Mouse (Mus musculus): Measurements from ENCODE around the gene Pcbd2. TPM values are rescaled to one million over a fixed set of nuclear protein-coding genes. Genes with fewer than 3 reads are reported as not detected.

Gene Pcbd2
- polyA plus RNA-seq, 1 experiment from 2014 or later, result 58.7 TPM

DNA sequence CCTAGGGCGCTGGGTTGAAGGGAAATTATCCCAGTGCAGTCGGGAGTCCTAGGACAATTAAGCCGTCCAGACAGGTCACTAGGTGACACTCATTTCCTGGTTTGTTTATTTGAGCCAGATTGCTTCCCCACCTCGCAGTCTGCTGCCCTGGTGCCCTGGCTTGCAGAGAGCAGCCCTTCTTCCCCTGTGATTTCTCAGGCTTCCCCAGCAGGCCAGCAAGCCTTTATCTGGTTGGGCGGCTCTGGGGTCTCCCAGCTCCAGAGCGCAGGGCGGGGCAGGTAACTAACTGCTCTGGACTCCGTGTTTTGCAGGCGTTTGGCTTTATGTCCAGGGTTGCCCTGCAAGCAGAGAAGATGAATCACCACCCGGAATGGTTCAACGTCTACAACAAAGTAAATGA is 47.9 kb downstream of the Pcbd2 start:
- Histone ChIP-seq H3K27me3 (ENCODE audit: control insufficient read depth, insufficient read depth, low read length) (no peaks in the 10 kb centered on the region), H3K36me3 (ENCODE audit: control insufficient read depth, insufficient read depth, low read length) (no peaks in the 10 kb centered on the region), H3K4me1 (ENCODE audit: control insufficient read depth in 2 of 2, insufficient read depth in 2 of 2, low read length in 2 of 2) (peaks cover 0 to 4% of the 10 kb centered on the region in 2 experiments; a peak in 1 of 4 replicates), H3K9ac (ENCODE audit: low read length) (no peak overlapping the region), H3K4me3 (ENCODE audit: control insufficient read depth in 1 of 2, insufficient read depth in 1 of 2, low read depth in 1 of 2, low read length in 2 of 2) (no peak overlapping the region), H3K27ac (replicated peaks in 1 of 2; ENCODE audit: control insufficient read depth in 1 of 2, insufficient read depth in 1 of 2, low read depth in 2 of 2, low read length in 2 of 2) (no peak overlapping the region), H3K9me3 (ENCODE audit: control insufficient read depth, low read length) (no peaks in the 10 kb centered on the region), H3K4me2 (ENCODE audit: low read length) (no peak overlapping the region)
- WGBS, result 33% methylated on average over 11 of the region's 11 CpGs
- no peak for ATAC-seq (ENCODE audit: insufficient number of reproducible peaks, insufficient read depth, low FRiP score, low read depth)

DNA sequence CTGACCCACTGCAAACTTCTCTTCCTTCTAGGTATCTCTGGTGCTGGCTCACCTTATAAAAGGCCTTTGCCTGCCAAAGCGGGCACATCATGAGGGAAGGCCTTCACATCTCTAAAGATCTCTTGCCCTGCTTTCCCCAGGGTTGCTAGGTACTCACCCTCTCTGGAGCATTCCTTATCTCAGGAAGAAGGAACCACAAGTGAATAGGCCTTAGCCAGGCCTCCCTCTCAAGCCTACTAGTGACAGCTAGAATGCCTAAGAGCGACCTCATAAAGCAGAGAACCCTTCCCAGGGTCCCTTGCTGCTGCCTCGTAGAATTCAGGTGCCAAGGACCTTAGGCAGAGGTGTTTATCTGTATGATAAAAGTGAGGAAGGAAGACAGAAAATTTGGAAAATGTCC is 57.1 kb downstream of the Pcbd2 start, which contains the start of gene Catsper3:
TSS of gene Catsper3 (plus strand) at position 301 of the 400 bp plus-strand sequence.
- H3K4me2 ChIP-seq (ENCODE audit: low read length), result no peak within 1 kb of the TSS
- H3K9me3 ChIP-seq (ENCODE audit: control insufficient read depth, low read length), result no peaks in the 10 kb centered on the region
- H3K36me3 ChIP-seq (ENCODE audit: control insufficient read depth, insufficient read depth, low read length), result no peaks in the 10 kb centered on the region
- no peak within 1 kb of the TSS for H3K9ac ChIP-seq (ENCODE audit: low read length)
- H3K27ac ChIP-seq (replicated peaks in 1 of 2; ENCODE audit: control insufficient read depth in 1 of 2, insufficient read depth in 1 of 2, low read depth in 2 of 2, low read length in 2 of 2), result no peak within 1 kb of the TSS
- no peak for ATAC-seq (ENCODE audit: insufficient number of reproducible peaks, insufficient read depth, low FRiP score, low read depth)
- H3K27me3 ChIP-seq (ENCODE audit: control insufficient read depth, insufficient read depth, low read length), result no peaks in the 10 kb centered on the region
- H3K4me3 ChIP-seq (ENCODE audit: control insufficient read depth in 1 of 2, insufficient read depth in 1 of 2, low read depth in 1 of 2, low read length in 2 of 2), result no peak within 1 kb of the TSS
- WGBS, result 71% methylated on average over 3 of the region's 3 CpGs
- H3K4me1 ChIP-seq (ENCODE audit: control insufficient read depth in 2 of 2, insufficient read depth in 2 of 2, low read length in 2 of 2), result no peaks in the 10 kb centered on the region

DNA sequence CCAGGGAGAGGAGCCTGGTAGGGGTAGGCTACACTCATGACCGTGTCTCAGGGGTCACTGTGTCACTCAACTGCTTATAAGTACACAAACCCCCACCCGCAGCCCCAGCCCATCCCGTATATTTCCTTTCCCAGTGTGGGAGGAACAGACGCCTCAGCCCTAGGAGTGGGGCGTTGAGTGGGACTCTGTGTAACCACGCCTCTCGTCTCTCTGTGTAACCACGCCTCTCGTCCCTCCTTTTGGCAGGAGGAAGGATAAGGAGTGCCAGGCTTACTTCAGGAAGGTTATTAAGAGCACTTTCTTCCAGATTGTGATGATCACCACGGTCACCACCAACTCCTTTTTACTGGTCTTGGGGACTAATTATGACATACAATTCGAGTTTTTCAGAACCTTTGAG is 59.0 kb downstream of the Pcbd2 start:
- 63% methylated on average over 11 of the region's 11 CpGs for WGBS

DNA sequence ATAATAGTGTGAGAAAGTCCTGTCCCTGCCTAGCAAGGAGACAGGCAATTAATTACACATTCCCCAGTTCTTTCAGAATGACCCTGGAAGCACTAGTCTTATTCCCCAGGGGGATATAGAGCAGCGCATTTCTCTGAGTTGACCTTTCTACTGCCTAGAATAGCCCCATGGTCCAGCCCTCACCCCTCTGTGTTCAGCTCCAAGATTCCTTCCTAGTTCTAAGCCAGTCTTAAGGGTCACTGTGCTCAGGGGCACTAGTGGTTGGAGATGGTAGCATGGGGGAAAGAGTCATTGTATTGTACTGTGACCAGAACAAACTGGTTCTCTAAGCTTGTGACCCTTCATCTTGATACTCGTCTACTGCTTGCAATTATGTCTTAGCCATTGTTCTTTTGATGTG is 74.1 kb downstream of the Pcbd2 start:
- no peaks in the 10 kb centered on the region for H3K27me3 ChIP-seq (ENCODE audit: control insufficient read depth, insufficient read depth, low read length)
- H3K9ac ChIP-seq (ENCODE audit: low read length), result no peak overlapping the region
- H3K4me1 ChIP-seq (ENCODE audit: control insufficient read depth in 2 of 2, insufficient read depth in 2 of 2, low read length in 2 of 2), result no peaks in the 10 kb centered on the region
- H3K9me3 ChIP-seq (ENCODE audit: control insufficient read depth, low read length), result peaks cover 8% of the 10 kb centered on the region; the same call in 1 of the 2 replicates
- ATAC-seq (ENCODE audit: insufficient number of reproducible peaks, insufficient read depth, low FRiP score, low read depth), result no peak
- 75% methylated on average over 2 of the region's 2 CpGs for WGBS
- no peak overlapping the region for H3K4me2 ChIP-seq (ENCODE audit: low read length)
- H3K27ac ChIP-seq (replicated peaks in 1 of 2; ENCODE audit: control insufficient read depth in 1 of 2, insufficient read depth in 1 of 2, low read depth in 2 of 2, low read length in 2 of 2), result no peak overlapping the region
- H3K36me3 ChIP-seq (ENCODE audit: control insufficient read depth, insufficient read depth, low read length), result no peaks in the 10 kb centered on the region
- no peak overlapping the region for H3K4me3 ChIP-seq (ENCODE audit: control insufficient read depth in 1 of 2, insufficient read depth in 1 of 2, low read depth in 1 of 2, low read length in 2 of 2)

More for the DNA sequence above, 59.0 kb downstream of the Pcbd2 start:
- Histone ChIP-seq H3K4me1 (ENCODE audit: control insufficient read depth in 2 of 2, insufficient read depth in 2 of 2, low read length in 2 of 2) (no peaks in the 10 kb centered on the region), H3K27me3 (ENCODE audit: control insufficient read depth, insufficient read depth, low read length) (no peaks in the 10 kb centered on the region), H3K36me3 (ENCODE audit: control insufficient read depth, insufficient read depth, low read length) (no peaks in the 10 kb centered on the region), H3K9ac (ENCODE audit: low read length) (no peak overlapping the region), H3K27ac (replicated peaks in 1 of 2; ENCODE audit: control insufficient read depth in 1 of 2, insufficient read depth in 1 of 2, low read depth in 2 of 2, low read length in 2 of 2) (no peak overlapping the region), H3K4me2 (ENCODE audit: low read length) (no peak overlapping the region), H3K9me3 (ENCODE audit: control insufficient read depth, low read length) (no peaks in the 10 kb centered on the region), H3K4me3 (ENCODE audit: control insufficient read depth in 1 of 2, insufficient read depth in 1 of 2, low read depth in 1 of 2, low read length in 2 of 2) (no peak overlapping the region)
- no peak for ATAC-seq (ENCODE audit: insufficient number of reproducible peaks, insufficient read depth, low FRiP score, low read depth)

DNA sequence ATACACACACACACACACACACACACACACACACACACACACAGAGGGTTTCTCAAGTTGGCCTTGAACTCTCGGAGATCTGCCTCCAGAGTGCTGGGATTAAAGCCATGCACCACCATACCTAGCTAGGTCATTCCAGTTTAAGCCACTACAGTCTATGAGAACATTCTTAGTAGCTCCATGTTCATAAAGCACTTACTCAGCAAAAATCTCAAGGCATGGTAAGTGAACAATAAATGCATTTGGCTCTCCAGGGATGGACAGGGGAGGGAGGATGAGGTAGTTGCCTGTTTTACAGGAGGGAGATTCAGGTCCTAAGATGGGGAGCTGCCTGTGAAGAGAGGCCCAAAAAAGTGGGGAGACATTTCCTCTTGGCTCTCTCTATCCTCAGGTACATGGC is 76.8 kb downstream of the Pcbd2 start:
- Histone ChIP-seq H3K27ac (replicated peaks in 1 of 2; ENCODE audit: control insufficient read depth in 1 of 2, insufficient read depth in 1 of 2, low read depth in 2 of 2, low read length in 2 of 2) (no peak overlapping the region), H3K4me1 (ENCODE audit: control insufficient read depth in 2 of 2, insufficient read depth in 2 of 2, low read length in 2 of 2) (no peaks in the 10 kb centered on the region), H3K9me3 (ENCODE audit: control insufficient read depth, low read length) (peaks cover 8% of the 10 kb centered on the region; the same call in 1 of the 2 replicates), H3K27me3 (ENCODE audit: control insufficient read depth, insufficient read depth, low read length) (0 out of 2 replicates have a peak, but pooled peaks cover 4% of the 10 kb centered on the region), H3K9ac (ENCODE audit: low read length) (no peak overlapping the region), H3K36me3 (ENCODE audit: control insufficient read depth, insufficient read depth, low read length) (no peaks in the 10 kb centered on the region), H3K4me3 (ENCODE audit: control insufficient read depth in 1 of 2, insufficient read depth in 1 of 2, low read depth in 1 of 2, low read length in 2 of 2) (no peak overlapping the region), H3K4me2 (ENCODE audit: low read length) (no peak overlapping the region)
- 85% methylated on average over 1 of the region's 1 CpGs for WGBS
- no peak for ATAC-seq (ENCODE audit: insufficient number of reproducible peaks, insufficient read depth, low FRiP score, low read depth)

DNA sequence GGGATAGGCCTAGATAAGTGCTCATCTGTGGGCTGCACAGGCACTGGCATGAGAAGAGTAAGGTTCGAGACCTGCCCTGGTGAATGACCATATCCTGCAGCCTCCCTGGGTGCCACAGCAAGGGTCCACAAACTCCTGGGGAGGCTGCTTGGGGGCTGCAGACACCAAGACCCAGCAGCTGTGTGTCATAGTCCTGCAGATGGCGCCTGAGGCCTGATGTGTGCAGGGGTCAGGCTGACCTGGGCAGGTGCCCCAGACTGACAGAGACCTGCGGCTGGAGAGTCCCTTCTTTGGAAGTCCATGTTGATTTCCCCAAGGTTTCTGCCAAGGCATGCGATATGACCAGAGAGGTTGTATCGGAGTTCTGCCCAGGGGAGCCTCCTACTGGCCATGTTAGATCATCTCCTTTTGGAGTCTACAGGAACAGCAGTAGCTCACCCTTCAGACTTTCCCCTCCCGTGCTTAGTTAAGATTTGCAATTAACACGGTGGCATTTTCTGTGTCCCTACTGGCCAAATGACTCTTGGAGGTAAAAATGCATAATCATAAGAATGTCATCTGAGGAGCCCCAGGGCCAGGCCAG is 82.0 kb downstream of the Pcbd2 start:
- Histone ChIP-seq H3K27me3 (ENCODE audit: control insufficient read depth, insufficient read depth, low read length) (0 out of 2 replicates have a peak, but pooled peaks cover 4% of the 10 kb centered on the region), H3K9me3 (ENCODE audit: control insufficient read depth, low read length) (no peaks in the 10 kb centered on the region), H3K4me3 (ENCODE audit: control insufficient read depth in 1 of 2, insufficient read depth in 1 of 2, low read depth in 1 of 2, low read length in 2 of 2) (no peak overlapping the region), H3K36me3 (ENCODE audit: control insufficient read depth, insufficient read depth, low read length) (no peaks in the 10 kb centered on the region), H3K9ac (ENCODE audit: low read length) (no peak overlapping the region), H3K4me1 (ENCODE audit: control insufficient read depth in 2 of 2, insufficient read depth in 2 of 2, low read length in 2 of 2) (no peaks in the 10 kb centered on the region), H3K27ac (replicated peaks in 1 of 2; ENCODE audit: control insufficient read depth in 1 of 2, insufficient read depth in 1 of 2, low read depth in 2 of 2, low read length in 2 of 2) (no peak overlapping the region), H3K4me2 (ENCODE audit: low read length) (no peak overlapping the region)
- 61% methylated on average over 7 of the region's 7 CpGs for WGBS
- ATAC-seq (ENCODE audit: insufficient number of reproducible peaks, insufficient read depth, low FRiP score, low read depth), result no peak

DNA sequence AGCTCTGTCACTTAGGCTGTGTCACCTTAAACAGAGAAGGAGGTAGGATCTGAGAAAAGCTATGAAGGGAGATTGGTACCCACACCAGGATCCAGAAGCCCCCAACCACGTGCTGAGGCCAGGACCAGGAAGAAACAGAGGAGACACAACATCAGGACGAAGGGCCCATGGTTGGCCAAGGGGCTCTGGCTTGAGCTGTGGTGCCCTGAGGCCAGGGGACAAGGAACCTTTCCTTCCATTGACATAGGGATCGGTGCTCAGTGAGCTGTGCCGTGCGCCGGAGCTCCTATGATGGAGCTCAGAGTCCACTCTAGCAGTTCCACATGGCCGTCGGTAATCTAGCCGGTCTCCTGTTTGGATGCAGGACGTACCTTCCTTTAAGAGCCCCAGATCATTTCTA is 82.5 kb downstream of the Pcbd2 start:
- ATAC-seq (ENCODE audit: insufficient number of reproducible peaks, insufficient read depth, low FRiP score, low read depth), result no peak
- 0 out of 2 replicates have a peak, but pooled peaks cover 4% of the 10 kb centered on the region for H3K27me3 ChIP-seq (ENCODE audit: control insufficient read depth, insufficient read depth, low read length)
- 92% methylated on average over 10 of the region's 10 CpGs for WGBS
- H3K36me3 ChIP-seq (ENCODE audit: control insufficient read depth, insufficient read depth, low read length), result no peaks in the 10 kb centered on the region
- no peak overlapping the region for H3K4me3 ChIP-seq (ENCODE audit: control insufficient read depth in 1 of 2, insufficient read depth in 1 of 2, low read depth in 1 of 2, low read length in 2 of 2)
- no peaks in the 10 kb centered on the region for H3K9me3 ChIP-seq (ENCODE audit: control insufficient read depth, low read length)
- H3K9ac ChIP-seq (ENCODE audit: low read length), result no peak overlapping the region
- H3K4me1 ChIP-seq (ENCODE audit: control insufficient read depth in 2 of 2, insufficient read depth in 2 of 2, low read length in 2 of 2), result no peaks in the 10 kb centered on the region
- H3K27ac ChIP-seq (replicated peaks in 1 of 2; ENCODE audit: control insufficient read depth in 1 of 2, insufficient read depth in 1 of 2, low read depth in 2 of 2, low read length in 2 of 2), result no peak overlapping the region
- no peak overlapping the region for H3K4me2 ChIP-seq (ENCODE audit: low read length)

DNA sequence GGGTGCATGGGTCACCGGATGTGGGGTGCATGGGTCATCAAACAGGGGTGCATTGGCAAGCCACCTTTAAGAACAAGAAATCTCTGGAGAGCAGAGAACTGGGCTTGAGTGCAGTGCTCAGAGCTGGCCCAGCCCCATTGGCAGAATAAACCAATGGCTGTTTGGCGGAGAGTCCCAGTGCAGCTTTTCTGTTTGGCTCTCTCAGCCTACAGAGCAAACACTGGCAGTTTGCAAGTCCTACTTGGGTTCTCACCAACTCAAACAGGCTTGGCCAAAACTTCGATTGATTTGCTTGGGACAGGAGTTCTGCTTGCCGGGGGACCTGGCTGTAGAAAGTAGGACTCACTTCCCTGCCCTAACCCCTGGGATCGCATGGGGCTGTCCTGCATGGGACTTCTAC is 83.8 kb downstream of the Pcbd2 start:
- no peak overlapping the region for H3K4me3 ChIP-seq (ENCODE audit: control insufficient read depth in 1 of 2, insufficient read depth in 1 of 2, low read depth in 1 of 2, low read length in 2 of 2)
- H3K27me3 ChIP-seq (ENCODE audit: control insufficient read depth, insufficient read depth, low read length), result peaks cover 4% of the 10 kb centered on the region; the same call in 1 of the 2 replicates
- no peak overlapping the region for H3K9ac ChIP-seq (ENCODE audit: low read length)
- ATAC-seq (ENCODE audit: insufficient number of reproducible peaks, insufficient read depth, low FRiP score, low read depth), result no peak
- H3K4me2 ChIP-seq (ENCODE audit: low read length), result no peak overlapping the region
- H3K9me3 ChIP-seq (ENCODE audit: control insufficient read depth, low read length), result no peaks in the 10 kb centered on the region
- WGBS, result 52% methylated on average over 5 of the region's 5 CpGs
- no peaks in the 10 kb centered on the region for H3K36me3 ChIP-seq (ENCODE audit: control insufficient read depth, insufficient read depth, low read length)
- no peak overlapping the region for H3K27ac ChIP-seq (replicated peaks in 1 of 2; ENCODE audit: control insufficient read depth in 1 of 2, insufficient read depth in 1 of 2, low read depth in 2 of 2, low read length in 2 of 2)
- H3K4me1 ChIP-seq (ENCODE audit: control insufficient read depth in 2 of 2, insufficient read depth in 2 of 2, low read length in 2 of 2), result no peaks in the 10 kb centered on the region

Data from heart, embryonic 14.5 days (tissue).